Mouse (Mus musculus) limb, embryonic 11.5 days (tissue): ENCODE measurements around the gene Pde12. TPM values are rescaled to one million over a fixed set of nuclear protein-coding genes. Genes with fewer than 3 reads are reported as not detected.
"Not testable (repeated sequence)": the region's sequence is repeated elsewhere in the genome, so short reads cannot be mapped to it uniquely, and the experiment has no call there.

Experiments
- ATAC-seq: fragments of 200-750 bp; cut with Nextera tagmentation; 2 replicates; pipeline ENCODE4 v1.8.0; 2017; ENCODE audit warnings: low read depth; ENCODE audit not compliant: insufficient number of reproducible peaks, low FRiP score, low TSS enrichment
- DNase-seq: peaks from one replicate; pipeline ENCODE4 v3.0.0-alpha.2; 2015; ENCODE audit warnings: low spot score
- H3K27ac ChIP-seq: fragments of 300-500 bp; sonication (generic); replicated peaks from 2 replicates; pipeline ENCODE4 v1.5.1; 2014; ENCODE audit warnings: low read depth, mild to moderate bottlenecking, low read length
- H3K27me3 ChIP-seq: fragments of 300-500 bp; sonication (generic); 2 replicates; pipeline ENCODE4 v1.6.1; 2014; ENCODE audit warnings: mild to moderate bottlenecking, low read length, mixed read lengths; ENCODE audit not compliant: control insufficient read depth, insufficient read depth
- H3K36me3 ChIP-seq: fragments of 300-500 bp; sonication (generic); 2 replicates; pipeline ENCODE4 v1.6.1; 2014; ENCODE audit warnings: mild to moderate bottlenecking, low read length, moderate library complexity, mixed read lengths; ENCODE audit not compliant: control insufficient read depth, insufficient read depth
- H3K4me1 ChIP-seq: fragments of 300-500 bp; sonication (generic); 2 replicates; pipeline ENCODE4 v1.6.1; 2014; ENCODE audit warnings: low read length, mixed read lengths; ENCODE audit not compliant: control insufficient read depth, insufficient read depth
- H3K4me2 ChIP-seq: fragments of 300-500 bp; sonication (generic); 2 replicates; pipeline ENCODE4 v1.6.1; 2014; ENCODE audit warnings: low read depth, mild to moderate bottlenecking, moderate library complexity; ENCODE audit not compliant: severe bottlenecking
- H3K4me3 ChIP-seq: fragments of 300-500 bp; sonication (generic); 2 replicates; pipeline ENCODE4 v1.5.1; 2014; ENCODE audit warnings: low read depth, low read length
- H3K9ac ChIP-seq: fragments of 300-500 bp; sonication (generic); 2 replicates; pipeline ENCODE4 v1.6.1; 2014; ENCODE audit warnings: mild to moderate bottlenecking, low read length
- H3K9me3 ChIP-seq: fragments of 300-500 bp; sonication (generic); 2 replicates; pipeline ENCODE4 v1.6.1; 2016; ENCODE audit warnings: low read length; ENCODE audit not compliant: control insufficient read depth
- WGBS: fragments of 180-500 bp; shearing (Covaris S2); extraction: QIAGEN DNeasy Blood & Tissue Kit; methylation state at CpG from one replicate; pipeline ENCODE4 v1.1.7; 2014; 5-methylcytosine and 5-hydroxymethylcytosine counted together
- polyA plus RNA-seq: library from polyadenylated mRNA; unstranded; fragments of >200 nt; fragmentation: Nextera tagmentation; extraction: Ambion mirVana; gene quantifications from 2 replicates; pipeline ENCODE4 v1.2.1, GENCODE M21; 2014

Gene Pde12
- polyA plus RNA-seq, 1 experiment from 2014 or later: 13.5 TPM

DNA sequence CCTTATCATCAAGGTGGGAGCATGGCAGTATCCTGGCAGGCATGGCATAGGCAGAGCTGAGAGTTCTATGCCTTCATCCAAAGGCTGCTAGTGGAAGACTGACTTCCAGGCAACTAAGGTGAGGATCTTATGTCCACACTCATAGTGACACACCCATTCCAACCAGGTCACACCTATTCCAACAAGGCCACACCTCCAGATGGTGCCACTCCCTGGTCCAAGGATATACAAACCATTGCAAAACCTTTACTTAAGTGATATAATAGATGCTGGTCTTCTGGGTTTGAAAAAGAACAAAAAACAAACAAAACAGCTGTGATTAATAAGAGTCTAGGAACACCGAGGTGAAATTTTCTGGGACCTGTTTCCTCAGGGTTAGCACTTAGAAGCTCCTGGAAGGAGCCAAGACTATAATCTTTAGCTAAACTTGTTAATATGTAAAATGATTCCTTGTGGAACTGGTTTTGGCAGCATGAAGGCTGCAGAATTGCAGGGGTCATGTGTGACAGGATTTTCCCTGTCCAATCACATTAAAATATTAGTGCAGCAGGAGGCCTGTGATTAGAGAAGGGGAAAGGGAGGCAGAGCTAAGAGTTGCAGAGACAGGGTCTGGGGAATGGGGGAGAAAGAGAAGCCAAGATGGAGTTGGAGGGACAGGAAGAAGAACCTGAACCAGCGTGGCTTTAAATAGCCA is 4.9 kb upstream of the Pde12 start:
- H3K9me3 ChIP-seq, H3K9ac ChIP-seq, H3K27me3 ChIP-seq, H3K27ac ChIP-seq, H3K4me2 ChIP-seq, H3K4me3 ChIP-seq, ATAC-seq, DNase-seq, H3K4me1 ChIP-seq, H3K36me3 ChIP-seq: not testable (repeated sequence)
- WGBS: 81% methylated on average over 2 of the region's 2 CpGs

DNA sequence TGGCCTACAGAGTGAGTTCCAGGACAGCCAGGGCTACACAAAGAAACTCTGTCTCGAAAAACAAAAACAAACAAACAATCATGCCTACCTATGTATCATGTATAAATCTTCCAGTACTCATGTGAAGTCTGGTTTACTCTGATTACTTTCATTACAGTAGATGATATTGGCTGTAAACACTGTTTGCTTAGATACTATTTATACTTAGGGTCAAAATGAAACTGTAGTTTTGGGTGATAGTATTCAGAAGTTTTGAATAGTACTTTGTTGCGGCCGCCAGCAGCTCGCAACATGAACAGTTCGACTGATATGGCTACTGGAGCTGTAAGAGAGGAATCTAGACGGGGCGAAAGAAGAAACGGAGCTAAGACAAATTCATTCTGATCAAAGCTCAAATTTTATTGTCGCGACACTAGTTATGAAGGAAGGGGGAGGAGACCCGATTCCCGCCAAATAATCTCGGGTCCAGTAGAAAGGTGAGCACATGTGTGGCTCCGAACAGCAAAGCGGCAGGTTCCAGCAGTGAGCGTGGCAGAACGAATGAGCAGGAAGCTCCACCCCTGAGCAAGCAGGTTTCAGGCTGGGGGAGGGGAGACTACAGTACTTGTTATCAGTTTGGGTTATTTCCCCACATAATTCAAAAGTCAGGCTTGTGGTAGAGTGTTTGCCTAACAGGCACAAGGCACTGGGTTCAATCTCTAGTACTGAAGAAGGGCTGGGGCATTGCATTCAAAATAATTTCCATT is 2.4 kb upstream of the Pde12 start:
- not testable (repeated sequence) for H3K36me3 ChIP-seq, H3K9ac ChIP-seq, H3K4me3 ChIP-seq, H3K4me2 ChIP-seq, H3K27me3 ChIP-seq, DNase-seq, H3K27ac ChIP-seq, ATAC-seq, H3K9me3 ChIP-seq, H3K4me1 ChIP-seq
- 68% methylated on average over 17 of the region's 17 CpGs for WGBS

DNA sequence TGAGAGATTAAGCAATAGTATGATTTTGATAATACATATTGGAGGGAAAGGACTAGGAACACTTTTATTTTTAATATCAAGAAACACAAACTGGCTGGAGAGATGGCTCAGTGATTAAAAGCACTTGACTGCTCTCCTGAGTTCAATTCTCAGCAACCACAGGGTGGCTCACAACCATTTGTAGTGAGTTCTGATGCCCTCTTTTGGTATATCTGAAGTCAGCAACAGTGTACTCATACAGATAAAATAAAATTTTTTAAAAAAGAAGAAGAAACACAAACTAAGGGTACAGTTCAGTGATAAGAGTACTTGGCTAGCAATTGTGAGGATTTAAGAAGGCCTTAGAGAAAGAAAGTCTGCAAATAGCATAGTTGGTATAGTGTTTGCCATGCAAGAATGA is 1.3 kb upstream of the Pde12 start:
- Histone ChIP-seq H3K4me3 (no peak overlapping the region), H3K4me2 (no peak overlapping the region)

DNA sequence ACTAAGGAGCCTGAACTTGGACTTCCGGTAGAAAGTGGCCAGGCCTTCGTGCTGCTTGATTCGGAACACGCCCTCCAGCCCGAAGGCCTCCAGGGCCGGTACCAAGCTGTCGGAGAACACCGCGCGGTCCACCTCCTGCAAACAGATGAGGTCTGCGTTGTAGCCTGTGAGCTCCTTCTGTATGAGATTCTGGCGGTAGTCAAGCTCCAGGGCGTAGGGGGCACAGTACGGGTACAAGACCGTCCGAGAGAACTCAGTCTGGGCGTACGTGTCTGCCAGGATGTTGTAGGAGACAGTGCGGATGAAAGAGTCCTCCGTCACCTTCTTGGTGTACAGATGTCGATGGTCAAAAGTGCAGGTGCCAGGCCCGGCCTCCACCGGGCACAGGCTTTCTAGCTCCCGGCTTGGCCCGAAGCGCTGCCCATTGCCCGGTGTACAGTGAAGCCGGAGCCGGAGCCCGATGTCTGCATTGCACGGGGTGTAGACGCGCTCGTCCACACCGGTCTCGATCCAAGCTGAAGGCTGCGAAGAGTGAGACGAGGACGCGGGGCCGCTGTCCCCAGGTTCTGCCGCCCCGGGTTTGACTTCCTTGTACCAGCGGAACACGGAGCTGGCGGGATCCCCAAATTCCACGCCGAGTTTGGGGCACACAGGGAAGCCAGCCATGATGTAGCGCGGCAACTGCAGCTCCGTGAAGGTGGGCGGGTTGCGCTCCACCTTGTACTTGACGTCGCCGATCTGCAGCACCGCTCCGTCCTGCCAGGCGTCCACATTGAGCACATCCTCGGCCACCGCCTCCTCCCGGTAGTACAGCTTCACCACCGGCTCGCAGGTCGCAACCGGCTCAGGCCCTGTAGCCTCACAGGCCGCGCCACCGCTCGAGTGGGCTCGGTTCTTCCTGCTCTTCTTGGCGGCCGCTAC is 1.1 kb downstream of the Pde12 start:
- H3K9ac ChIP-seq: peak overlapping the region; percentile 81
- WGBS: 1% methylated on average over 73 of the region's 73 CpGs
- ATAC-seq (peak; percentile 31; the same call in 1 of the 2 replicates), DNase-seq (peak; percentile 34)
- H3K4me2 ChIP-seq: peak overlapping the region; percentile 91
- H3K4me3 ChIP-seq: peak overlapping the region; percentile 96
- peak overlapping the region; percentile 77 for H3K27ac ChIP-seq
- H3K27me3 ChIP-seq: no peaks in the 10 kb centered on the region
- peaks cover 5% of the 10 kb centered on the region; the same call in 1 of the 2 replicates for H3K36me3 ChIP-seq
- H3K4me1 ChIP-seq: 0 out of 2 replicates have a peak, but pooled peaks cover 3% of the 10 kb centered on the region
- H3K9me3 ChIP-seq: no peaks in the 10 kb centered on the region

More for the DNA sequence above, 1.3 kb upstream of the Pde12 start:
- Histone ChIP-seq H3K9ac (no peak overlapping the region), H3K36me3 (no peaks in the 10 kb centered on the region), H3K27ac (no peak overlapping the region), H3K4me1 (0 out of 2 replicates have a peak, but pooled peaks cover 3% of the 10 kb centered on the region), H3K27me3 (no peaks in the 10 kb centered on the region), H3K9me3 (no peaks in the 10 kb centered on the region)
- no peak for DNase-seq
- no peak for ATAC-seq

DNA sequence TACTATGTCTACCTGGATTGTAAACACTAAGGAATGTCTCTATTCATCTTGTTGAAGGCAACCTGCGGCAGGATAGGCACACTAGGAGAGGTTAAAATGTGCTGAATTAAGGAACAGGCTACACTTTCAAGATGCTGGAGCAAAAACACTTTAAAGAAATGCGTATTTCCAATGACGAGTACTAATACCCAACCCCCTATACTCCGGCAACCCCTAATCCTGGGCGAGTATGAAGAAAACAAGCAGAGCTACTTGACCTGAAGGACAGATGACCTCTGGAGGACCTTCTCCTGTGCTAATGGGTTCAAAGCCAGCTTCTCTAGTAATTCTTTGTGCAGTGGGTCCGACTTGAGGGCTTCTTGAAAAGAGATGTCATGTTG is 1.7 kb downstream of the Pde12 start:
- H3K27me3 ChIP-seq: no peaks in the 10 kb centered on the region
- H3K36me3 ChIP-seq: peaks cover 5% of the 10 kb centered on the region; the same call in 1 of the 2 replicates
- no peak overlapping the region for H3K27ac ChIP-seq
- 0 out of 2 replicates have a peak, but pooled peaks cover 3% of the 10 kb centered on the region for H3K4me1 ChIP-seq
- peak overlapping the region; percentile 96 for H3K4me3 ChIP-seq
- H3K4me2 ChIP-seq: peak overlapping the region; percentile 91
- WGBS: 25% methylated on average over 6 of the region's 6 CpGs
- peak overlapping the region; percentile 81 for H3K9ac ChIP-seq
- DNase-seq (no peak), ATAC-seq (no peak)
- no peaks in the 10 kb centered on the region for H3K9me3 ChIP-seq

DNA sequence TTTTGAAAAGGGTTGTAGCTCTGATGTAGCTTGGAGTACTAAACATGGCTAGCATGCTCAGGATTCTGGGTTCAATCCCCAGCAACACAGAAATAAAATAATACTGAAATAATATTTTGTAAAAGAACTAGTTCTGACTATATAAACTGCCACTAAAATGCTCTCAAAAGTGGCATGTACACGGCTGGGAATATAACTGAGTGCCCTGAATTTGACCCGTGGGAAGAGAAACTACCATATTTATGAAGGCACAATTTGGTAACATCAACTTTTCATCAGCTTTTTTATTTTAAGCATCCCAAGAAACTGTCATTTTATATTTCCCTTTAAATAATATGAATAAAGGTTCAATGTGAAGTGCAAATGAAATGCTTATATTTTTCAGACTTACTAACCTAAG is 5.8 kb downstream of the Pde12 start:
- no peak overlapping the region for H3K9ac ChIP-seq
- no peaks in the 10 kb centered on the region for H3K27me3 ChIP-seq
- ATAC-seq (no peak), DNase-seq (no peak)
- 0 out of 2 replicates have a peak, but pooled peaks cover 3% of the 10 kb centered on the region for H3K4me1 ChIP-seq
- WGBS: 95% methylated on average over 2 of the region's 2 CpGs
- H3K9me3 ChIP-seq: no peaks in the 10 kb centered on the region
- no peak overlapping the region for H3K4me2 ChIP-seq
- H3K27ac ChIP-seq: no peak overlapping the region
- no peak overlapping the region for H3K4me3 ChIP-seq
- peaks cover 5% of the 10 kb centered on the region; the same call in 1 of the 2 replicates for H3K36me3 ChIP-seq

DNA sequence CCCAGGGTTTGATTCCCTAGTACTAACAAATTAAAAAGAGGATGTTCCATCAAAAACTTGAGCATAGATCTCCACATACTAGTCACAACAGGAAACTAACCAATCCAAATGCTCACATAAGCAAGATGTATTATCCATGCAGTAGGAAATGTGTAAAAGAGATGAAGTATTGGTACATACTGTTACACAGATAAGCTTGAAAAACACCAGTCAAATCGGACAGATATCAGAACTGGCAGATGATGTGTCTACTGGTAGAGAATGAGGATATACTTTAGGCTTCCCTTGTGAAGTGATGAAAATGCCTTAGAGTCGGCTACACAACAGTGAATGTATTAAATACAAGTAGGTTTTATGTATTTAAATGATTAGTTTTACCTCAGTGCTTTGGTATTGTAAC is 7.2 kb downstream of the Pde12 start:
- WGBS: 86% methylated on average over 2 of the region's 2 CpGs

DNA sequence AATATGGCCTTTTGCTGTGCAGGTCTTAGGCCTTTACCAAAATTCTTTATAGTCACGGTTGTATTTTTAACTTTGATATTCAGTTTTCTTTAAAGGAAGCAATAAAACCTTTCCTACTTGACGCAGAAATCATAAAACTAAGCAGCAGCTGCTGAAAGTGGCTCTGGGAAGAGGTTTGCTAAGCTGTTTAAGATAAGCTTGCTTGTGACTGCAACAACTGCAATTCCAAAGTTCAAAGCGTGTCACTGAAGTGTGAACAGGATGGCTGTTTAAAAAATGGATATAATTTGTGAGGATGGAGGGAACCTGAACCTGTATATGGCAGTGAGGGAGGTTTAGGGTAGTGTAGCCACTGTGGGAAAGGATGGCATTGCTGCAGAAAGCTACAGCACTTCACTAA is 7.7 kb downstream of the Pde12 start:
- Histone ChIP-seq H3K9ac (no peak overlapping the region), H3K4me3 (no peak overlapping the region), H3K4me2 (no peak overlapping the region), H3K9me3 (no peaks in the 10 kb centered on the region), H3K4me1 (0 out of 2 replicates have a peak, but pooled peaks cover under 1% of the 10 kb centered on the region), H3K27me3 (no peaks in the 10 kb centered on the region), H3K36me3 (peaks cover 10% of the 10 kb centered on the region; the same call in 1 of the 2 replicates), H3K27ac (no peak overlapping the region)
- DNase-seq (no peak), ATAC-seq (no peak)
- WGBS: 67% methylated on average over 3 of the region's 3 CpGs

More for the DNA sequence above, 7.2 kb downstream of the Pde12 start:
- Histone ChIP-seq H3K36me3 (peaks cover 7% of the 10 kb centered on the region; the same call in 1 of the 2 replicates), H3K27me3 (no peaks in the 10 kb centered on the region), H3K9me3 (no peaks in the 10 kb centered on the region), H3K4me2 (no peak overlapping the region), H3K27ac (no peak overlapping the region), H3K4me3 (no peak overlapping the region), H3K9ac (no peak overlapping the region), H3K4me1 (0 out of 2 replicates have a peak, but pooled peaks cover 3% of the 10 kb centered on the region)
- no peak for ATAC-seq
- no peak for DNase-seq
